Mouse (Mus musculus): Measurements from ENCODE around the gene Ctc1.
"Not testable (repeated sequence)": the region's sequence is repeated elsewhere in the genome, so short reads cannot be mapped to it uniquely, and the experiment has no call there.

Gene Ctc1

DNA sequence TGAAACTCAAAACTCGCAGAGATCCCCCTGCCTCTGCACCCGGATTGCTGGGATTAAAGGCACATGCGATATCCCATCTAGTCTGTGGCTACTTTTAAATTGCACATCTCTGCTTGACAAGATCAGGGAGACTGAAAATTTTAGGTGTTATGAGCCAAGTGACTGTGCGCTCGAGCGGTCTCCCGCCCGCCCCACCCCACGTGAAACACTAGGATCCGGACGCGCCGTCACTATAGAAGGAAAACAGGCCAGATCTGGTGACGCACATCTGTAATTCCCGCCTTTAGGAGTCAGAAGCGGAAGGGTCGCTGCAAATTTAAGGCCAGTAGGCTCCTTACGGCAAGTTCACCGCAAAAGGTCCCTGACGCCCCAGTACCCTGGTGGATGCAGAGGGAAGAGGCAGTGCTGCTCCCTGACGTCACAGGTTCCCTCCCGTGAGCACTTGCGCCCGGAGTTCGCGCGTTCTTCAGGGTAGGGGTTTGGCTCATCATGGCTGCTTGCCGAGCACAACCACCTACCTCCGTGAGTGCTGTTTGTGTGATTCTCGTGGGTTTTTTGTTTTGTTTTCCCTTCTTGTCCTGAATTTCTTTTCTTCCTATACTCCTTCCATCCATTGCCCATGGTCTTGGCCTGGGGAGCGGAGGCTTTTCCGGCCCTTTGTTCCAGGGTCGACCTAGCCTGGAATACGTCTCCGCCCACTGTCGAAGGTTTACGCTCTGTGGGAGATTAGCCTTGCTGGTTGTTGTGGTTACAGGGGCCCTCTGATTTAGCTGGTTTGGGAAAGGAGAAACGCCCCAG, at the start of gene Ctc1:
Gene Ctc1 (plus strand): TSS at position 268 of the 798 bp plus-strand sequence.
- peak; percentile 90 for DNase-seq (ENCODE audit: low spot score)

DNA sequence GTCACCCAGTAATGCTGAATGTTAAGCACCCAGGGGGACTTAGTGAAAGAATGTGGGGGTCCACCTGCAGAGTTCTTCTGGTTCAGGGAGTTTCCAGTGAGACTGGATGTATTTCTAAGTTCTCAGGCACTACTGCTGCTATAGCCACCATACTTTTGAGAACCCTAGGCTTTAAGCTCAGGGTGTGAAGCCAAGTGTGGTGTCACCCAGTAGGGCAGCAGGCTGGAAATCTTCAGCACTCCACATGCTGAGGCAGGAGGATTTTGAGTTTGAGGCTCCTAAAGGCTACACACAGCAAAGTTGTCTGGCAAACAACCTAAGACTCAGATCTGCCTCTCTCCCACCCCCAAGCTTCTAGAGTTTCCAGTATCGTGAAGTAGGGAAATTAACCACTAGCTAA, 49.2 kb upstream of the Ctc1 start:
- no peak for DNase-seq (ENCODE audit: low spot score)

GRCm38 (mm10) chr11:68967337-68968282, 48.1 kb upstream of the Ctc1 start, which contains the start of gene Slc25a35:
TSS of gene Slc25a35 (plus strand) at chr11:68968131.
- peak; percentile 86 for DNase-seq (ENCODE audit: low spot score)

GRCm38 (mm10) chr11:68968752-68969151, 47.0 kb upstream of the Ctc1 start:
- no peak for DNase-seq (ENCODE audit: low spot score)

GRCm38 (mm10) chr11:68970232-68970631, 45.5 kb upstream of the Ctc1 start:
- DNase-seq (ENCODE audit: low spot score): no peak

GRCm38 (mm10) chr11:68973250-68974058, 42.3 kb upstream of the Ctc1 start:
- peak; percentile 77 for DNase-seq (ENCODE audit: low spot score)

DNA sequence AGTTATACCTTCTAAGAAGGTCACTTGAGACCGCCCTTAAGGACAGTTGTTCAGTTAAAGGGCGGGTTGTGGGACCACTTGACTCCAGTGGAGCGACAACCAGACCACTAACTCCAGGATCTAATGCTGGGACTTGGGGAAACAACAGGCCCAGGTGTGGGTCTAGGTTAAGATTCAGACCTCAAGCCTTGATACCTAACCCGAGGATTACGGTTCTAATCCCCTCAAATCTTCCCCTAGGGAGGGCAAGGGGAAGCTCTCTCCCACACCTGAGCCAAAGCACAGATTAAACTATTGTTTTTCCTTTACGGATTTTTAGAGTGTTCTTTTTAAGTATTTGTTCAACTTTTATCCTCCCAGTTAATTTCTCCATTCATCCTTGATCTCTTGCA, 41.7 kb upstream of the Ctc1 start:
- no peak for DNase-seq (ENCODE audit: low spot score)

- DNase-seq (ENCODE audit: low spot score): no peak
Measured at GRCm38 (mm10) chr11:68975085-68975484, 40.6 kb upstream of the Ctc1 start, which contains the start of gene Rangrf. TSS of gene Rangrf (minus strand) at chr11:68975185.

GRCm38 (mm10) chr11:68975601-68976000, 40.1 kb upstream of the Ctc1 start:
- DNase-seq (ENCODE audit: low spot score): no peak

DNA sequence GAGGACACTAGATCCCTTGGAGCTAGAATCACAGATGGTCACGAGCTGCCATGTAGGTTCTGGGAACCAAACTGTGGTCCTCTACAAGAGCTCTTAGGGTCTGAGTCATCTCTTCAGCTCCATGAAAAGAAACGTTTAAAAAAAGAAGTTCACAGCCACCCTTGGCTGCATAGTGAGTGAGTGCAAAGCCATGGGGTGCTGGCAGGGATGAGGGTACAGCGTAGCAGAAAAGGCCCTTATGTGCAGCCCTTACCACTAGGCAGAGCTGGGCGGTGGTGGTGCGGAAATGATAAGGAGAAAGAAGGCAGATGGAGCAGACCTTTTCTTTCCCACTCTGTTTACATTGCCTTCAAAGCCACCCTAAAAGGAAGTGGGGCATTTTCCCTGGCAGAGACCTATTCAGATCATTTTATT, 36.4 kb upstream of the Ctc1 start:
- no peak for DNase-seq (ENCODE audit: low spot score)

GRCm38 (mm10) chr11:68980919-68981318, 34.8 kb upstream of the Ctc1 start:
- no peak for DNase-seq (ENCODE audit: low spot score)

DNA sequence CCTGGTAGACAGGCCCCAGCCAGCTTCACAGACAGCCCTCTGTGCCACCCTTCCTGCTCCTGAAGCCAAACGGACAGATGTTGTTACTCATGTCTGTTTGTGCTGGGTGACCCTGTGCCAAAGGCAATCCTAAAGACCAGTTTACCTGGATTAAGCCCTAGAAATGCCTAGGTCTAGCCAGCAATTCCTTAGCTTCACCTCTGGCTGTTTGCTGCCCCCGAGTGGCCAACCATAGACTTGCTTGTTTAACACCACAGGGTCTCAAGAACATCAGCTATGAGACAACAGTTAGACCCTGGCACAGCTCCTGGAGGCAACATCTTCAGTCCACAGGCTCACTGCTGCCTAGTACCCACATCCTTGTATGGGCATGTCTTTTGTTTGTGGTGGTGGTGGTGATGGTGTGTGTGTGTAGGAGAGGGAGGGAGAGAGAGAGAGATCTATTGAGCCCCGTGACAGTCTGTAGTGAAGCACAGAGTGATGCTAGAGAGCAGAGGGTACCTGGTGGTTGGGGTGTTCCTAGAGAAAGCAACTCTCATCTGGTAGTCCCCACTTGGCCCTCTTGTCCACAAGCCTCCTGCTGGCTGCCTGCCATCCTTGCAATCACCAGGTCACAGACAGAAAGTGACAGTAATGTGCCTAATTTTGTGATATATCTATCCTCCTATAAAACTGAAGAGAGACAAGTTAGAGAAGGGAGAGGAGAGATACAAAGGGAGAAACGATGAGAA, 32.9 kb upstream of the Ctc1 start:
- peak; percentile 59 for DNase-seq (ENCODE audit: low spot score)

DNA sequence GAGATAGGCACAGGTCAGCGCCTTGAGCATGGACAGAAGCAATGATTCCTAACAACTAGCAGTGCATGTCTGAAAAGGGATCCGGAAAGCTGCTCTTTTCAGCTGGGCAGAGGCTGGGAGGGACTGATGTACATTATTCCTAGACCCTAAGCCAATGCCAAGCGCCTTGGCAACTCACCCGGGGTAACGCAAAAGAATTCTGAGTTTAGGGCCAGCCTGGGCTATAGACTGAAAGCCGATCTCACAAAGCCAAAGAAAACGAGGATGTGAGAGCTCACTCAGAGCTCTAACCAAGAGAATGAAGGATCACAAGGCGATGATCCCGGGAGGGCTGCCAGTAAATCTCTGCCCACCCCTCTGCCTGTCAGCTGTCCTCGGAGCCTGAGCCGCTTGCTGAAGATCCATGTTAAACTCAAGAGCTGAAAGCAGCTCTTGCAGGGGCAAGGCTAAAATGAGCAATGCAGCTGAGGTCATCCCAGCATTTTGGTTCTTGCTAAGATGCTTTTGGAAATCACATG, 28.3 kb upstream of the Ctc1 start:
- no peak for DNase-seq (ENCODE audit: low spot score)

DNA sequence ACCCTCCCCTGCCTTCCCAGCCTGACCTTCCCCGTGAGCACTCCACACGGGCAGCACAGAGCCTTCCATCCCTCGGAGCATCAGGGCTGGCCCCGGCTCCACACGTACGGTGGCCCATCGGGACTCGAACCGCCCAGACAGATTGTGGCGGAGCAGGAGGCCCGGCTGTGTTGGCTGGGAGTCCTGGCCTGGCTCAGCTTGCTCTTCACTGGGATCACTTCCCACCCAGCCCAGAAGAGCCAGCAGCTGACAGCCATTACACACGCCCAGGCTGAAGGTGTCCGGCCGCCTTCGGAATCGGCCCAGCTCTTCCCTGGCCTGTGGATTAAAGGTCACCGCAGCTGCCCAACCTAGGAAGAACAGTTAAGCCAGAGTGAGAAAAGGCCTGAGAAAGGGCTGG, 27.4 kb upstream of the Ctc1 start:
- DNase-seq (ENCODE audit: low spot score): no peak

DNA sequence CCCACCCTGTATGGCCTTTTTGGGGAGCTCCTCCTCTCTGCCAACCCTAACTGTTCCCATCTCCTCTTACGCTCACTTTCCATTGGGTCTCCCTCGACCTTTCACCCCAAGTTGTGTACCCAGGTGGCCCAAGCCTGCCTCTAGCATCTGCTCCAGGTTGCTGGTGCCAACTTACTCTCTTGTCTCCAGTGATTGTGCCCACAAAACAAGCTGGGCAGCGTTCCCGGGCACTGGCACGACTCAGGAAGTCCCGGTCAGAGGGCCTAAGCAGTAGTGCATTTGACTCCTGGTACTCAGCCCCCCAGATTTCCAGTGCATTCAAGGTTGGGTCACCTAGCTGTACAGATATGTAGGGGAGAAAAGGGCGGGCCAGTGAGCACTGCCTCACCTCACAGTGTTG, 22.6 kb upstream of the Ctc1 start:
- no peak for DNase-seq (ENCODE audit: low spot score)

- no peak for DNase-seq (ENCODE audit: low spot score)
Measured at GRCm38 (mm10) chr11:68994377-68994776, 21.3 kb upstream of the Ctc1 start.

- no peak for DNase-seq (ENCODE audit: low spot score)
Measured at GRCm38 (mm10) chr11:68997080-68997479, 18.6 kb upstream of the Ctc1 start.

DNA sequence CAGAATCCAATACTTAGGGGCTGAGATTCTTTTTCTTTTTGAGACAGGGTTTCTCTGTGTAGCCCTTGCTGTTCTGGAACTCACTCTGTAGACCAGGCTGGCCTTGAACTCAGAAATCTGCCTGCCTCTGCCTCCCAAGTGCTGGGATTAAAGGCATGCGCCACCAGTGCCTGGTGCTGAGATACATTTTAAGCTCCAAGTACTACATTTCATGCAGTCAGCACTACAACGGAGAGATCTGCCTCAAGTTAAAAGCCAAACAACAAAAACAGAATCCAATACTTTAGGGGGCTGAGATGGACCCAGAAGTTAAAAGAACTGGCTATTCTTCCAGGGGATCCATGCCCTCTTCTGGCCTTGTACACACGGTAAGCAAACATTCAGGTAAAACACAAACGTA, 12.9 kb upstream of the Ctc1 start:
- DNase-seq (ENCODE audit: low spot score): not testable (repeated sequence)

GRCm38 (mm10) chr11:69003592-69003991, 12.1 kb upstream of the Ctc1 start:
- DNase-seq (ENCODE audit: low spot score): no peak

GRCm38 (mm10) chr11:69005193-69005592, 10.5 kb upstream of the Ctc1 start:
- DNase-seq (ENCODE audit: low spot score): peak; percentile 62

DNA sequence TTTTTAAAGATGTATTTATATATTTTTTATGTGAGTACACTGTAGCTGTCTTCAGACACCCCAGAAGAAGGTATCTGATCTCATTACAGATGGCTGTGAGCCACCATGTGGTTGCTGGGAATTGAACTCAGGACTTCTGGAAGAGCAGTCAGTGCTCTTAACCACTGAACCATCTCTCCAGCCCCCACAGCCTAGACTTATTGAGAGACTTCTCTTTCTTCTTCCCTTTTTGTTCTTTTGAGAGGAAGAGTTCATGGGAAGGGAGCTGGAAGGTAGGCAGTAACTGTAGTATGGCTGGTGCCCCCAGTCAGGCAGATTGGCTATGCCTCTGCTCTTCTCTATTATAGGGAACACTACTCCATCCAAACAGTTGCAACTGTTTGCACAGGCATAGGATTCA, 9.1 kb upstream of the Ctc1 start:
- not testable (repeated sequence) for DNase-seq (ENCODE audit: low spot score)

Measured in c-Kit-positive CD71-positive TER-119-positive erythroid progenitor cells, embryonic 14.5 days (primary cell).